Comparison of ENCODE assay signal across 17 mouse cellular contexts in the genomic region with DNA sequence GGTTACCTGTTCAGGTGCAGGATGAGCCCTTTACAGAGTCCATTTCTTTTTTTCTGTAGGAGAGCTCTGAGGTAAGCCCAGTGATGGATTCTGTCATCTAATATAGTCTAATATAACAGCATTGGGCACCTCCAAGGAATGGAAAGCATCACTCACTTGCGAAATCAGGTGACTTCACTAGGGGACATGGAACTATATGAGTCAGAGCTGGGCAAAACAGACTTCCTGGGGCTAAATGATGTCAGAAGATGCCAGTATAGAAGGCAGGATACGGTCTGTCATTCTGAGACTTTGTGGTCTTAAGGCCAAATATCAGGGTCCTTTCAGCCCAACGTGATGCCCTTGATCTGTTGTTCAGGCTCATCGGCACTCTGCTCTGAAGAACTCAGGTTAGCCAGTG. TPM values are rescaled to one million over a fixed set of nuclear protein-coding genes. Genes with fewer than 3 reads are reported as not detected.
"Had no signal": no experiment of that assay in that cellular context is flagged by ENCODE, and none has a peak within 500 bp of the region (broad histone marks: within the 10 kb centered on the region; RNA-seq: fewer than 3 reads in every experiment).

No protein-coding gene starts in this region.

- H3K27me3 ChIP-seq: neural tube, embryonic 13.5 days; neural tube, embryonic 15.5 days; stomach, embryonic 15.5 days had no signal

- H3K4me1 ChIP-seq: neural tube, embryonic 15.5 days; stomach, embryonic 15.5 days had no signal

- H3K9me3 ChIP-seq: neural tube, embryonic 13.5 days; neural tube, embryonic 15.5 days; stomach, embryonic 15.5 days had no signal

- H3K9ac ChIP-seq: neural tube, embryonic 13.5 days; neural tube, embryonic 15.5 days; stomach, embryonic 15.5 days had no signal

- H3K27ac ChIP-seq: neural tube, embryonic 13.5 days; neural tube, embryonic 15.5 days; stomach, embryonic 15.5 days; stomach, postnatal 0 days had no signal

- H3K4me2 ChIP-seq: neural tube, embryonic 13.5 days; neural tube, embryonic 15.5 days; stomach, embryonic 15.5 days had no signal

- DNase-seq: retina, postnatal 1 day; right cerebral cortex, adult 18-20 months; right cerebral cortex, postnatal 14 days; right cerebral cortex, postnatal 25 days; right cerebral cortex, postnatal 4 days; spleen, adult 18-20 months; thymus, adult 18-20 months; thymus, adult 2 months; thymus, postnatal 14 days; thymus, postnatal 25 days; thymus, postnatal 36 days; thymus, postnatal 4 days had no signal

- H3K4me3 ChIP-seq: neural tube, embryonic 13.5 days; neural tube, embryonic 15.5 days; stomach, embryonic 15.5 days had no signal

- H3K36me3 ChIP-seq: neural tube, embryonic 13.5 days; neural tube, embryonic 15.5 days; stomach, embryonic 15.5 days had no signal

RNA-seq across cellular contexts. Expression of gene Dclk3, which starts 35.7 kb away (rescaled TPM):
- total RNA-seq: neutrophil, adult 5-6 weeks had no signal
